Mouse (Mus musculus) cerebellum, adult 18-20 months (tissue): Measurements from ENCODE around the gene Gapvd1.

ENCODE experiments used
- DNase-seq, 2 experiments: peaks; one replicate each; pipeline ENCODE4 v3.0.0; 2021

Gene Gapvd1

GRCm38 (mm10) chr2:34708675-34709074, 46.4 kb downstream of the Gapvd1 start:
- no peak for DNase-seq

- DNase-seq, result no peak
These were observed 58.4 kb downstream of the Gapvd1 start for GRCm38 (mm10) chr2:34696592-34696991.

- no peak for DNase-seq
These were observed 62.2 kb downstream of the Gapvd1 start for GRCm38 (mm10) chr2:34692861-34693260.

- peak; percentile 32 to 46 for DNase-seq
These were observed 70.8 kb downstream of the Gapvd1 start for GRCm38 (mm10) chr2:34684076-34684870.

- DNase-seq, result no peak
These were observed 77.1 kb downstream of the Gapvd1 start for GRCm38 (mm10) chr2:34677976-34678375.

- DNase-seq, result no peak
These were observed 78.0 kb downstream of the Gapvd1 start for GRCm38 (mm10) chr2:34677061-34677460.

GRCm38 (mm10) chr2:34673846-34674245, 81.2 kb downstream of the Gapvd1 start:
- peak; percentile 70 to 73 for DNase-seq

- peak; percentile 51 to 60 for DNase-seq
These were observed 83.5 kb downstream of the Gapvd1 start for GRCm38 (mm10) chr2:34671385-34672026.

GRCm38 (mm10) chr2:34670470-34670869, 84.6 kb downstream of the Gapvd1 start:
- DNase-seq, result no peak

GRCm38 (mm10) chr2:34669203-34669746, 85.8 kb downstream of the Gapvd1 start:
- no peak for DNase-seq

- DNase-seq, result no peak
These were observed 86.4 kb downstream of the Gapvd1 start for GRCm38 (mm10) chr2:34668440-34669191.

GRCm38 (mm10) chr2:34667820-34668219, 87.2 kb downstream of the Gapvd1 start:
- DNase-seq, result no peak

- DNase-seq, result no peak
These were observed 107.6 kb downstream of the Gapvd1 start for GRCm38 (mm10) chr2:34647410-34647809.

- no peak for DNase-seq
These were observed 108.5 kb downstream of the Gapvd1 start for GRCm38 (mm10) chr2:34646541-34646865.

- DNase-seq, result peak in 1 of 2 experiments; percentile 27
These were observed 109.0 kb downstream of the Gapvd1 start for GRCm38 (mm10) chr2:34645851-34646540.

- DNase-seq, result no peak
These were observed 110.2 kb downstream of the Gapvd1 start for GRCm38 (mm10) chr2:34644571-34645526.

- no peak for DNase-seq
These were observed 112.7 kb downstream of the Gapvd1 start for GRCm38 (mm10) chr2:34642351-34642750.

GRCm38 (mm10) chr2:34639725-34640124, 115.3 kb downstream of the Gapvd1 start:
- no peak for DNase-seq

GRCm38 (mm10) chr2:34638955-34639650, 115.9 kb downstream of the Gapvd1 start:
- DNase-seq, result peak; percentile 89 to 90

GRCm38 (mm10) chr2:34635249-34636165, 119.5 kb downstream of the Gapvd1 start:
- DNase-seq, result no peak
